Mouse (Mus musculus) kidney, adult 2 months (tissue): ENCODE results near the gene Cd247. TPM values are rescaled to one million over a fixed set of nuclear protein-coding genes. Genes with fewer than 3 reads are reported as not detected.

Source experiments
- DNase-seq: peaks from one replicate; pipeline ENCODE4 v3.0.0; 2021
- H3K27ac ChIP-seq: fragments of 200-500 bp; 2 replicates; pipeline ENCODE4 v1.5.1; 2012; ENCODE audit warnings: low read depth, low read length, control low read depth, inconsistent platforms; ENCODE audit not compliant: insufficient read depth
- H3K27me3 ChIP-seq: fragments of 200-500 bp; replicated peaks from 2 replicates; pipeline ENCODE4 v1.6.1; 2012; ENCODE audit warnings: mild to moderate bottlenecking, moderate library complexity, low read length, inconsistent platforms; ENCODE audit not compliant: control insufficient read depth, insufficient read depth
- H3K36me3 ChIP-seq: fragments of 200-500 bp; 2 replicates; pipeline ENCODE4 v1.6.1; 2012; ENCODE audit warnings: mild to moderate bottlenecking, moderate library complexity, low read length, inconsistent platforms; ENCODE audit not compliant: control insufficient read depth, insufficient read depth
- H3K4me1 ChIP-seq: fragments of 200-500 bp; 2 replicates; pipeline ENCODE4 v1.6.1; 2011; ENCODE audit warnings: low read length; ENCODE audit not compliant: control insufficient read depth, insufficient read depth
- H3K4me3 ChIP-seq: fragments of 200-500 bp; 2 replicates; pipeline ENCODE4 v1.5.1; 2011; ENCODE audit warnings: mild to moderate bottlenecking, low read depth, low read length, control low read depth; ENCODE audit not compliant: insufficient read depth
- CTCF ChIP-seq: fragments of 200-500 bp; conservative IDR thresholded peaks from 2 replicates; pipeline ENCODE4 v1.5.1; 2011; ENCODE audit warnings: low read depth, mild to moderate bottlenecking, control low read depth, low read length, moderate library complexity, mixed read lengths; ENCODE audit not compliant: insufficient read depth, insufficient read length
- POLR2A ChIP-seq: fragments of 200-500 bp; IDR thresholded peaks from one replicate; pipeline ENCODE4 v1.6.1; 2011; ENCODE audit warnings: low read depth, low read length, control low read depth
- WGBS: fragments of 180-500 bp; shearing (Covaris S2); methylation state at CpG from one replicate; pipeline ENCODE4 v1.1.7; 2018; 5-methylcytosine and 5-hydroxymethylcytosine counted together
- polyA plus RNA-seq: library from polyadenylated mRNA; depleted of rRNA; stranded (reverse); fragments of >200 nt; gene quantifications from 2 replicates; pipeline ENCODE4 v1.2.3, GENCODE M21; 2012

Gene Cd247
- polyA plus RNA-seq, 1 experiment, result 5.5 TPM

- WGBS, result 93% methylated on average over 17 of the region's 17 CpGs
- Histone ChIP-seq H3K4me1 (no peaks in the 10 kb centered on the region), H3K27me3 (no peaks in the 10 kb centered on the region), H3K27ac (no peak overlapping the region), H3K4me3 (no peak overlapping the region), H3K36me3 (no peaks in the 10 kb centered on the region)
- no peak for DNase-seq
- no peak for TF ChIP-seq POLR2A
These were observed 2.2 kb downstream of the Cd247 start for GRCm38 (mm10) chr1:165790461-165791210.

- Histone ChIP-seq H3K4me1 (no peaks in the 10 kb centered on the region), H3K27me3 (no peaks in the 10 kb centered on the region), H3K36me3 (no peaks in the 10 kb centered on the region), H3K27ac (no peak overlapping the region), H3K4me3 (no peak overlapping the region)
- TF ChIP-seq CTCF (no peak), POLR2A (no peak)
- no peak for DNase-seq
- WGBS, result 73% methylated on average over 9 of the region's 9 CpGs
These were observed 2.9 kb downstream of the Cd247 start for GRCm38 (mm10) chr1:165791411-165791810.

GRCm38 (mm10) chr1:165801709-165802310, 13.3 kb downstream of the Cd247 start:
- no peaks in the 10 kb centered on the region; the same call in 1 of the 2 replicates for H3K27me3 ChIP-seq
- no peaks in the 10 kb centered on the region for H3K36me3 ChIP-seq
- no peak for DNase-seq
- H3K27ac ChIP-seq, result no peak overlapping the region
- H3K4me3 ChIP-seq, result no peak overlapping the region
- TF ChIP-seq POLR2A (no peak), CTCF (no peak)
- 90% methylated on average over 11 of the region's 11 CpGs for WGBS
- H3K4me1 ChIP-seq, result no peaks in the 10 kb centered on the region

- WGBS, result 94% methylated on average over 5 of the region's 5 CpGs
- Histone ChIP-seq H3K27ac (no peak overlapping the region), H3K4me3 (no peak overlapping the region), H3K4me1 (no peaks in the 10 kb centered on the region), H3K36me3 (no peaks in the 10 kb centered on the region), H3K27me3 (no peaks in the 10 kb centered on the region; the same call in 1 of the 2 replicates)
- TF ChIP-seq CTCF (no peak), POLR2A (no peak)
- DNase-seq, result no peak
These were observed 14.6 kb downstream of the Cd247 start for GRCm38 (mm10) chr1:165803107-165803506.

- Histone ChIP-seq H3K4me1 (no peaks in the 10 kb centered on the region), H3K4me3 (no peak overlapping the region), H3K36me3 (no peaks in the 10 kb centered on the region), H3K27me3 (no peaks in the 10 kb centered on the region; the same call in 1 of the 2 replicates), H3K27ac (no peak overlapping the region)
- TF ChIP-seq POLR2A (no peak), CTCF (no peak)
- DNase-seq, result no peak
- 97% methylated on average over 4 of the region's 4 CpGs for WGBS
These were observed 15.7 kb downstream of the Cd247 start for GRCm38 (mm10) chr1:165804133-165804532.

GRCm38 (mm10) chr1:165810633-165811032, 22.2 kb downstream of the Cd247 start:
- Histone ChIP-seq H3K36me3 (no peaks in the 10 kb centered on the region), H3K27ac (no peak overlapping the region), H3K4me1 (no peaks in the 10 kb centered on the region), H3K4me3 (no peak overlapping the region), H3K27me3 (no peaks in the 10 kb centered on the region)
- TF ChIP-seq POLR2A, result no peak
- no peak for TF ChIP-seq CTCF
- 76% methylated on average over 2 of the region's 2 CpGs for WGBS
- DNase-seq, result no peak

GRCm38 (mm10) chr1:165811170-165811569, 22.7 kb downstream of the Cd247 start:
- H3K4me1 ChIP-seq, result no peaks in the 10 kb centered on the region
- WGBS, result 74% methylated on average over 5 of the region's 5 CpGs
- no peaks in the 10 kb centered on the region for H3K36me3 ChIP-seq
- no peak for DNase-seq
- H3K27ac ChIP-seq, result no peak overlapping the region
- H3K4me3 ChIP-seq, result no peak overlapping the region
- no peaks in the 10 kb centered on the region for H3K27me3 ChIP-seq
- TF ChIP-seq CTCF, result no peak
- no peak for TF ChIP-seq POLR2A
